Mouse (Mus musculus): ENCODE results near the gene Wdfy4.

- TF ChIP-seq CTCF (IDR thresholded peaks at IDR 0.05; ENCODE audit: borderline replicate concordance, extremely low read depth, insufficient read depth, insufficient read length): no peak
- no peak for TF ChIP-seq POLR2A (IDR thresholded peaks at IDR 0.05; ENCODE audit: borderline replicate concordance, extremely low read depth, insufficient read depth, insufficient read length, poor library complexity, severe bottlenecking)
Observed at GRCm38 (mm10) chr14:33082301-33082700, 103.0 kb downstream of the Wdfy4 start.

Measured in brain, embryonic 14.5 days (tissue).